Mouse (Mus musculus) embryonic fibroblast, embryonic 13.5 days (primary cell): ENCODE data around the gene Myom1. TPM values are rescaled to one million over a fixed set of nuclear protein-coding genes. Genes with fewer than 3 reads are reported as not detected.
"Not testable (repeated sequence)": the region's sequence is repeated elsewhere in the genome, so short reads cannot be mapped to it uniquely, and the experiment has no call there.

Source experiments
- H3K27ac ChIP-seq: 2 replicates; pipeline ENCODE4 v1.5.1; 2012; ENCODE audit warnings: low read length, control low read depth, inconsistent platforms; ENCODE audit not compliant: insufficient read depth
- H3K4me1 ChIP-seq: 2 replicates; pipeline ENCODE4 v1.6.1; 2011; ENCODE audit warnings: low read length; ENCODE audit not compliant: control insufficient read depth, insufficient read depth
- H3K4me3 ChIP-seq: 2 replicates; pipeline ENCODE4 v1.5.1; 2011; ENCODE audit warnings: mild to moderate bottlenecking, control low read depth, low read length; ENCODE audit not compliant: insufficient read depth
- CTCF ChIP-seq: IDR thresholded peaks from 2 replicates; pipeline ENCODE4 v1.5.1; 2011; ENCODE audit warnings: mild to moderate bottlenecking, control low read depth, low read length, moderate library complexity, borderline replicate concordance; ENCODE audit not compliant: insufficient read depth
- POLR2A ChIP-seq: IDR thresholded peaks from 2 replicates; pipeline ENCODE4 v1.6.1; 2011; ENCODE audit warnings: low read depth, mild to moderate bottlenecking, control low read depth, low read length, moderate library complexity
- polyA plus RNA-seq: library from polyadenylated mRNA; stranded (reverse); fragments of >200 nt; gene quantifications from 2 replicates; pipeline ENCODE4 v1.2.4, GENCODE M21; 2011; ENCODE audit warnings: low read depth; ENCODE audit not compliant: missing spikeins, insufficient read length

The Myom1 gene
- 8.7 and 20.3 TPM in 2 replicates for polyA plus RNA-seq

DNA sequence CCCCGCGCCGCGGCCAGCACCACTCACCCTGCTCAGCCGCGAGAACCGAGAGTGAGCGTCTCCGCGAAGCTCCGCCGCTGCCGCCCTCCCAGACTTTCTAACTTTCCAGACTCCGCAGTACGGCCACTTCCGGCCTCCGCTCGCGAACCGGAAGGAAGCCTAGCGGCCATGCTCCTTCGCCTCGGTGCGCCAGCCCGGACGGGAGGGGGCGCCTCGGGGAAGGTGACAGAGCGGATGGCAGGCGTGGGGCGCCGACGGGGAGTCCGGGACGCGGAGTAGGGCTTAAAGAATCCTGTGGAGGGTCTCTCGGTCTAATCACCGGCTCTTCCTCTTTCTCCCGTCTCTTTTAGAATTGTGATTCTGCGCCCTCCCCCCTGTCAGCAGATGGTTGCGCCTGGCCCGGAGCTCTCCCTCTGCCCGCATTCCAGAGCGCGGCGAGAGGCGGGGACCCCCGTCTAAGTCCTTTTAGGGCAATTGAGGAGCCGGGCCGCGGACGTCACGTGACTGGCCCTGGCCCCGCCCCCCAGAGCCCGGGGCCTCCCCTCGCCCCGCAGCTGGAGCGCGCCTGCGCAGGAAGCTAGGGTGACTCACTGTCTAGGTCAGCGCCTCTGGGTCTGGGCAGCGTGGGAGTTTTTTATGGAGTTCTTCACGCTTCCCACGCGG is at the start of gene Myom1:
TSS of gene Myom1 (plus strand) at position 553 of the 663 bp plus-strand sequence.
- TF ChIP-seq CTCF (no peak), POLR2A (peak; percentile 92)

DNA sequence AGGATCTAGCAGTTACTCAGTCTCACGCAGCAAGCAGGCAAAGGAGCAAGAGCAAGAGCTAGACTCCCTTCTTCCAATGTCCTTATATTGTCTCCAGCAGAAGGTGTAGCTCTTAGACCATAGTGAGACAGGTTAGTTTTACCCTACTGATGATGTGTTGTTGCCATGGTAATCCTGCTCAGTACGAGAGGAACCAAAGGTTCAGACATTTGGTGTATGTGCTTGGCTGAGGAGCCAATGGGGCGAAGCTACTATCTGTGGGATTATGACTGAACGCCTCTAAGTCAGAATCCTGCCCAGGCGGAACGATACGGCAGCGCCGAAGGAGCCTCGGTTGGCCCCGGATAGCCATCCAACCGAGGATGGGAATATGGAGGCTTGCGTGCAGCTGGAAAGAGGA is 38.9 kb upstream of the Myom1 start:
- not testable (repeated sequence) for H3K27ac ChIP-seq, H3K4me1 ChIP-seq, H3K4me3 ChIP-seq

More for the DNA sequence above, at the start of gene Myom1:
- peak within 1 kb of the TSS; percentile 92 for H3K4me3 ChIP-seq
- H3K4me1 ChIP-seq, result peaks cover 11% of the 10 kb centered on the region
- peak within 1 kb of the TSS; percentile 100 for H3K27ac ChIP-seq

DNA sequence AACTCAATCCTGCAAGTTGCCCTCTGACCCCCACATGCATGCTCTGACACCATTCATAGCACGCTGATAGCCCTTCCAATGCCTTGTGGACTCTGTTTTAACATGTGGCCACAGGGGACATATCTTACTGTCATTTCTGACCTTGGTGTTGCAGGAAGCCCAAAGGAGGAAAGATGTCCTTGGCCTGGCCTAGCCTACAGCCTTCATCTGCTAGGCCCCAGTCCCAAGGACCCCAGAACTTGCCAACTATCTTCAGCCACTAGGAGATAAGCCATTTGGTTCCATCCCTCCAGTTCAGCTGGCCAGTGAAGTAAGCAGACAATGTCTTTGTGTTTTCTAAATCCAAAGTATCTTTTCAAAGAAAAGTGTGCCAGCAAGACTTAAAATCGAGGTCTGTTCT is 37.2 kb upstream of the Myom1 start:
- Histone ChIP-seq H3K4me1 (peaks cover 8% of the 10 kb centered on the region), H3K27ac (no peak overlapping the region), H3K4me3 (no peak overlapping the region)
- no peak for TF ChIP-seq CTCF
- no peak for TF ChIP-seq POLR2A

- peaks cover 8% of the 10 kb centered on the region for H3K4me1 ChIP-seq
- no peak overlapping the region for H3K27ac ChIP-seq
- H3K4me3 ChIP-seq, result no peak overlapping the region
- no peak for TF ChIP-seq POLR2A
- TF ChIP-seq CTCF, result no peak
These were observed 36.3 kb upstream of the Myom1 start for GRCm38 (mm10) chr17:70966126-70966525.

GRCm38 (mm10) chr17:70967191-70967590 is 35.2 kb upstream of the Myom1 start:
- no peak for TF ChIP-seq POLR2A
- TF ChIP-seq CTCF, result no peak
- H3K27ac ChIP-seq, result no peak overlapping the region
- no peak overlapping the region for H3K4me3 ChIP-seq
- peaks cover 8% of the 10 kb centered on the region for H3K4me1 ChIP-seq

GRCm38 (mm10) chr17:70967646-70968045 is 34.8 kb upstream of the Myom1 start:
- TF ChIP-seq CTCF, result no peak
- no peak for TF ChIP-seq POLR2A
- H3K4me3 ChIP-seq, result no peak overlapping the region
- no peak overlapping the region for H3K27ac ChIP-seq
- peaks cover 8% of the 10 kb centered on the region for H3K4me1 ChIP-seq

DNA sequence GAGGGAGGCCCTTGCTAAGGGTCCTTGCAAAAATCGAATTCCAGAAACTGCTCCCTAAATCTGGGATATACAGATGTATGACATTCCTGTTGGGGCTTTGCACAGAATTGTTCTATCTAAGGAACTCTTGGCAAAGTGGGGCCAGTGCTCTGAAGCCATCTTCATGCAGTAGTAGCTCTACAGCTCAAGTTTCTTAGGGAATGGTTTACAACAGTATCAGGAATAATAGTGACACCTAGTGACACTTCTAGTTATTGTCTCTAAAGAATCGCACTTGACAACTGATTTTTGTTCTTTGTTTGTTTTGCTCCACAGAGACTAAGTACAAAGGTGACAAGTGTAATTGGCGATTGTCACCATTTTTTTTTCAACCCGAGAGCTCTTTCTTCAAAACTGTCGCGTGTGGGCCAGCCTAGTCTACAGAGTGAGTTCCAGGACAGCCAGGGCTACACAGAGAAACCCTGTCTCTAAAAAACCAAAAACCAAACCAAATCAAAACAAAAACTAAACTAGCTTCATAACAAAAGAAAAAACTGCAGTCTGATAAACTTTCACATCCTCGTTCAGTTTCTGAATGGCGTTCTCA is 33.7 kb upstream of the Myom1 start:
- TF ChIP-seq POLR2A, result no peak
- TF ChIP-seq CTCF, result no peak
- Histone ChIP-seq H3K4me3 (no peak overlapping the region), H3K4me1 (peaks cover 8% of the 10 kb centered on the region), H3K27ac (no peak overlapping the region)

DNA sequence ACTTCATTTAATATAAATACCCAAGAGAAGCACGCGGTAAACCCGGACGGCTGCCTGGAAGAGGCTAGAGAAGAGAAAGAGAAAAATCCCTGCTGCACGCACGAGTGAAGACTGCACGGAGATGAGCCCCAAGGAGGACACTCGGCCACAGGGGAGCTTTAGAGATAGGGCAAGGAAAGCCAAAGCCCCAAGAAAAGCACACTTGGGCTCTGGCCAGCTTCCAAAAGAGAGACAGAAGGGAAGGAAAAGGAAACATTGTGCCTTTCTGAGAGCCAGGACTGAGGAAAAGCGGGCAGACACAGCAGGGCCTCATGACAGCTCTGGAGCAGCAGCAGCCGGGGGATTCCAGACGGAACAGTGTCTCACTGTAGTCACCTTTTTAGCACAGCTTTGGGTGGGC is 31.2 kb upstream of the Myom1 start:
- H3K27ac ChIP-seq, result no peak overlapping the region
- TF ChIP-seq POLR2A (no peak), CTCF (no peak)
- no peak overlapping the region for H3K4me3 ChIP-seq
- peaks cover 8% of the 10 kb centered on the region for H3K4me1 ChIP-seq

- no peak overlapping the region for H3K27ac ChIP-seq
- no peak overlapping the region for H3K4me3 ChIP-seq
- TF ChIP-seq POLR2A, result no peak
- TF ChIP-seq CTCF, result no peak
- H3K4me1 ChIP-seq, result peaks cover 1% of the 10 kb centered on the region; the same call in 1 of the 2 replicates
These were observed 29.0 kb upstream of the Myom1 start for GRCm38 (mm10) chr17:70973398-70973797.

DNA sequence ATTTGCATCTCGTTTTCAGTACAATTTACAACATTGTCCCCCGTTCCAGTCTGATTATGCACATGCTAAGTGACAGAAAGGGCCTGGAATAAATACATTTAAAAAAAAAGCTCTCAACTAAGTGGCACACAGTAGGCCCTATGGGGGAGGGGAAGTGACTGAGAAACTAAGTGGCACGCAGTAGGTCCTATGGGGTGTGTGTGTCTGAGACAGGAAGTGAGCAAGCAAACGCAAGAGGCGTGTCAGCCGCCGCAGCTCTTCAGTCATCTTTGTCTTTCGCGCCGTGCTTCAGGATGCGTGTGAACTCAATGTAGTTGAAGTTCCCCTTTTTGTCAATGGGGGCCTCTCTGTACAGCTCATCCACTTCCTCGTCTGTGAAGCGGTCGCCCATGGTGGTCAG is 28.4 kb upstream of the Myom1 start:
- not testable (repeated sequence) for H3K4me3 ChIP-seq, H3K4me1 ChIP-seq

More for the DNA sequence above, 28.4 kb upstream of the Myom1 start:
- not testable (repeated sequence) for H3K27ac ChIP-seq
